Mouse (Mus musculus) liver, postnatal 0 days (tissue): ENCODE results near the gene Gm20388. TPM values are rescaled to one million over a fixed set of nuclear protein-coding genes. Genes with fewer than 3 reads are reported as not detected.
A peak's percentile ranks its signal among the peaks of the same experiment; 100 is the strongest.

Experiments used
- ATAC-seq: fragments of 200-750 bp; cut with Nextera tagmentation; 2 replicates; pipeline ENCODE4 v1.8.0; 2017; ENCODE audit warnings: mild to moderate bottlenecking, moderate library complexity
- DNase-seq: peaks from one replicate; pipeline ENCODE4 v3.0.0-alpha.2; 2016
- H3K27ac ChIP-seq: fragments of 300-500 bp; sonication (generic); 2 replicates; pipeline ENCODE4 v1.5.1; 2014; ENCODE audit warnings: antibody characterized with exemption, moderate library complexity, mild to moderate bottlenecking, low read depth
- H3K27me3 ChIP-seq: fragments of 300-500 bp; sonication (generic); 2 replicates; pipeline ENCODE4 v1.6.1; 2014; ENCODE audit warnings: low read length, control low read depth, mixed read lengths; ENCODE audit not compliant: insufficient read depth
- H3K36me3 ChIP-seq: fragments of 300-500 bp; sonication (generic); replicated peaks from 2 replicates; pipeline ENCODE4 v1.6.1; 2014; ENCODE audit warnings: mild to moderate bottlenecking, control low read depth, low read length, moderate library complexity, mixed read lengths; ENCODE audit not compliant: insufficient read depth
- H3K4me1 ChIP-seq: fragments of 300-500 bp; sonication (generic); 2 replicates; pipeline ENCODE4 v1.6.1; 2014; ENCODE audit warnings: antibody characterized with exemption, mild to moderate bottlenecking, control low read depth; ENCODE audit not compliant: insufficient read depth
- H3K4me2 ChIP-seq: fragments of 300-500 bp; sonication (generic); 2 replicates; pipeline ENCODE4 v1.6.1; 2014; ENCODE audit warnings: low read depth, mild to moderate bottlenecking, low read length, moderate library complexity, mixed read lengths
- H3K4me3 ChIP-seq: fragments of 300-500 bp; sonication (generic); 2 replicates; pipeline ENCODE4 v1.5.1; 2014; ENCODE audit warnings: low read depth, low read length
- H3K9ac ChIP-seq: fragments of 300-500 bp; sonication (generic); replicated peaks from 2 replicates; pipeline ENCODE4 v1.6.1; 2014; ENCODE audit warnings: mild to moderate bottlenecking, moderate library complexity
- H3K9me3 ChIP-seq: fragments of 300-500 bp; sonication (generic); 2 replicates; pipeline ENCODE4 v1.6.1; 2016; ENCODE audit warnings: mild to moderate bottlenecking, control low read depth, low read length, mixed read lengths
- CTCF ChIP-seq: sonication (generic); IDR thresholded peaks from 2 replicates; pipeline ENCODE4 v1.5.1; 2016; ENCODE audit warnings: antibody characterized with exemption, low read depth
- EP300 ChIP-seq: IDR thresholded peaks from 2 replicates; pipeline ENCODE4 v1.6.1; 2016; ENCODE audit warnings: antibody characterized with exemption, low read depth, mild to moderate bottlenecking
- WGBS: fragments of 180-500 bp; shearing (Covaris S2); extraction: QIAGEN DNeasy Blood & Tissue Kit; methylation state at CpG from one replicate; pipeline ENCODE4 v1.1.7; 2014; ENCODE audit not compliant: insufficient replicate concordance; 5-methylcytosine and 5-hydroxymethylcytosine counted together
- polyA plus RNA-seq: library from polyadenylated mRNA; unstranded; fragments of >200 nt; fragmentation: Nextera tagmentation; extraction: Ambion mirVana; gene quantifications from 2 replicates; pipeline ENCODE4 v1.2.1, GENCODE M21; 2015

The Gm20388 gene
- polyA plus RNA-seq, 1 experiment from 2014 or later: not detected

DNA sequence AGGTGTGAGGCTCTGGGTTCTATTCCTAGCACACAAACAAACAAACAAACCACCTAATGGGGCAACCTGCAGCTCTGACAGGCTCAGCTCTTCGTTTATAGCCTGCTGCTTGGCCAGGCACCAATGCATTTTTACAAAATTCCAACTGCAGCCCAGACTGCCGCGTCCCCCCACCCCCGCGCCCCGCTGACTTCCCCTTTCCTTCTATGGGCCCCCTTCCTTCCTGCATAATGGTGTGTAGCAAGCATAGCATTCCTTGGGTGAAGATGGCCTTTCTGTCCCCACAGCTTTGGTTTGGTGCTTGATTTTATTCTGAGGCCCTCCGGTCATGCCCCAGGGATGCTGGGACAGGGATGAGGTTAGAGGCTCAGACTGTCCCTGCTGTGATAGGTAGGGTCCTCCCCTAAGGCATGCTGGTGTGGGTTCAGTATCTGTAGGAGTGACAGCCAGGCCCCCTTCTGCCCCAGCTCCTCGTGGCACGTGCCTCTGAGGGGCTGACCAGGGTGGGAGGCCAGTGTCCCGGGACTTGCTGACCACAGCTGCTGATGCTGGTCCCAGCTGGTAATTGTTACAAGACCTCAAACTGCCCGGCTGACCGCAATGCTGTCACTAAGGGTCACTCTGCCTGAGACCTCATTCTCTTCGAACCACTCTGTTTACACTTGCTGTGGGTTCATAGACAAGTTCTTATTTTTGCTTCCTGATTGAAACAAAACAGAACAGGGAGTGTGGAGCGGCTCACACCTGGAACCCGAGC is 103.8 kb downstream of the Gm20388 start:
- peak overlapping the region; percentile 26; the same call in 1 of the 2 replicates for H3K9ac ChIP-seq
- peak; percentile 35 for DNase-seq
- no peaks in the 10 kb centered on the region for H3K36me3 ChIP-seq
- peak; percentile 32; the same call in 1 of the 2 replicates for ATAC-seq
- no peaks in the 10 kb centered on the region for H3K27me3 ChIP-seq
- H3K4me2 ChIP-seq: peak overlapping the region; percentile 45
- peak overlapping the region; percentile 39; the same call in 1 of the 2 replicates for H3K27ac ChIP-seq
- peaks cover 5% of the 10 kb centered on the region; the same call in 1 of the 2 replicates for H3K4me1 ChIP-seq
- WGBS: 35% methylated on average over 15 of the region's 15 CpGs
- no peak for TF ChIP-seq CTCF
- no peak for TF ChIP-seq EP300
- H3K9me3 ChIP-seq: no peaks in the 10 kb centered on the region
- H3K4me3 ChIP-seq: no peak overlapping the region

DNA sequence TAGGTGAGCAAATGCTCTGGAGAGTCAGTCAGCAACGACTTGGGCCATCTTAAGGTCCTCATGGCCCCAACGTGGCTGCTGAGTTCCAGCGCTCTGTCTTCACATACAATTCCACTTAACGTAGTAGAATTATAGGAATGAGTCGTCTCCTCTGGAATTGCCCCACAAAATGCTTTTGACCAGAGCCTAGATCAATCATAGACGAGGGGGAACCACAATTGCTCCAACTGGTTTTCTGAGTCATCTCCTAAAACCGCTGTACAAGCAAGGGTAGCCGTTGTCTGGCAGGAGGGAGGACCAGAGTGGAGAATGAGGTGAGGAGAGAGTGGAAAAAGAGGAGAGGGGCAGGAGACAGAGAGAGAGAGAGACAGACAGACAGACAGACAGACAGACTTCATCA is 105.3 kb downstream of the Gm20388 start:
- Histone ChIP-seq H3K4me1 (peaks cover 5% of the 10 kb centered on the region; the same call in 1 of the 2 replicates), H3K9me3 (no peaks in the 10 kb centered on the region), H3K36me3 (no peaks in the 10 kb centered on the region), H3K27ac (0 out of 2 replicates have a peak overlapping the region, but pooled peaks have one; percentile 29), H3K4me2 (no peak overlapping the region), H3K4me3 (no peak overlapping the region), H3K9ac (no peak overlapping the region), H3K27me3 (no peaks in the 10 kb centered on the region)
- DNase-seq: no peak
- 68% methylated on average over 8 of the region's 8 CpGs for WGBS
- no peak for TF ChIP-seq CTCF
- no peak for TF ChIP-seq EP300
- no peak for ATAC-seq

DNA sequence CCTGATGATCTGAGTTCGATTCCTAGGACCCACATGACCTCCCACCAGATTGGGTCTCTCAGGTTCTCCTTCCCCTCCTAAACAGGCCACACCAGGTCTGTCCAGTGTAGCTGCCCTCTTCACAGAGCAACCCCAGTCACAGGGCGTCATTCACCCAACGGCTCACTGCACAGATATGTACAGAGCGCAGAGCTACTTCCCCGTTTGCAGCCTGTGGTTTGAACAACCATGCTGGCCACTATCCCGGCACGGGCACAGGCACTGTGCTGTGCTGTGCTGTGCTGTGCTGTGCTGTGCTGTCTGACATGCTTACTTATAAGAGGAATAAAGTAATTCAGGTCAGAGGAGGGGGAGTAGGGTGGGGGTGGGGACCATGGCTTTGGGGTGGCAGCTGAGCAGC is 105.8 kb downstream of the Gm20388 start:
- Histone ChIP-seq H3K27me3 (no peaks in the 10 kb centered on the region), H3K9me3 (no peaks in the 10 kb centered on the region), H3K36me3 (no peaks in the 10 kb centered on the region), H3K4me2 (no peak overlapping the region), H3K4me3 (no peak overlapping the region), H3K27ac (peak overlapping the region; percentile 29; the same call in 1 of the 2 replicates), H3K4me1 (peaks cover 5% of the 10 kb centered on the region; the same call in 1 of the 2 replicates), H3K9ac (no peak overlapping the region)
- DNase-seq: peak; percentile 33
- 34% methylated on average over 7 of the region's 7 CpGs for WGBS
- peak; percentile 49; the same call in 1 of the 2 replicates for ATAC-seq
- TF ChIP-seq EP300 (no peak), CTCF (no peak)

DNA sequence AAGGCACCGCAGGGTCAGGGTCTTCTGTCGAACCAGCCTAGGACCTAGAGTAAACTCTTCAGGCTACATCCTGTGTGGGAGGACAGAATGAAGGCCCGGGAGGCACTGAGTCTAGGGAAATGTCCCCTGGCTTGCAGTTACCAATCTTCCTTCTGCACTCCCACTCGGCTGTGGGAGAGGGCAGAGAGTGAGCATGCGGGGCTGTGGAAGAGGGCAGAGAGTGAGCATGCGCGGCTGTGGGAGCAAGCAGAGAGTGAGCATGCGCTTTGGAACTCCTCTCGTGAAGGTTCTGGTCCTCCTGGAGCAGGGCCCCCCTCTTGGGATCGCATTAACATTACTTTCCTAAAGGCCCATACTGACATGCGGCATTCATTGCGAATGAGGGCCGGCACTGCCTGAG is 106.7 kb downstream of the Gm20388 start:
- 87% methylated on average over 13 of the region's 13 CpGs for WGBS
- ATAC-seq (no peak), DNase-seq (no peak)
- H3K4me3 ChIP-seq: no peak overlapping the region
- H3K9me3 ChIP-seq: no peaks in the 10 kb centered on the region
- peaks cover 5% of the 10 kb centered on the region; the same call in 1 of the 2 replicates for H3K4me1 ChIP-seq
- H3K9ac ChIP-seq: no peak overlapping the region
- no peaks in the 10 kb centered on the region for H3K27me3 ChIP-seq
- no peak overlapping the region for H3K4me2 ChIP-seq
- H3K36me3 ChIP-seq: no peaks in the 10 kb centered on the region
- H3K27ac ChIP-seq: no peak overlapping the region
- TF ChIP-seq EP300 (no peak), CTCF (no peak)

DNA sequence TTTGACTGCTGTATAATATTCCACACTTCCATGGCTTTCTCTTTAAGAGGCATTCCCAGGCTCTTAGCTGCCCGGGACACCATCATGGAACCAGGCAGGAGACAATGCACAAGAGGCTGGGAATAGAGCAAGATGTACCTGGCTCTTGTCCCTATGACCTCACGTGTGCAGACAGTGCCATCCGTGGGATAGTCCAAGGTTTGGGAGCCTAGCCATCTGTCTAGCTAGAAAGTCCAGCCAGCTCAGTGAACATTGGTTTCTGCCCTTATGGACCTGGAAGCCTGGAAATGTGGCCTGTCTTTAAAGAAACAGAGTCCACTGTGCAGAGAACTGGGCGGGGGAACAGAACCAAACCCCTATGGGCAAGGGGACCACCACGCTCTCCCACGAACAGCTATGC is 107.1 kb downstream of the Gm20388 start:
- no peaks in the 10 kb centered on the region for H3K36me3 ChIP-seq
- peaks cover 5% of the 10 kb centered on the region; the same call in 1 of the 2 replicates for H3K4me1 ChIP-seq
- ATAC-seq: no peak
- no peak overlapping the region for H3K27ac ChIP-seq
- H3K4me3 ChIP-seq: no peak overlapping the region
- TF ChIP-seq CTCF: no peak
- no peak for TF ChIP-seq EP300
- WGBS: 81% methylated on average over 6 of the region's 6 CpGs
- H3K9me3 ChIP-seq: no peaks in the 10 kb centered on the region
- no peaks in the 10 kb centered on the region for H3K27me3 ChIP-seq
- H3K4me2 ChIP-seq: no peak overlapping the region
- H3K9ac ChIP-seq: no peak overlapping the region
- DNase-seq: no peak

DNA sequence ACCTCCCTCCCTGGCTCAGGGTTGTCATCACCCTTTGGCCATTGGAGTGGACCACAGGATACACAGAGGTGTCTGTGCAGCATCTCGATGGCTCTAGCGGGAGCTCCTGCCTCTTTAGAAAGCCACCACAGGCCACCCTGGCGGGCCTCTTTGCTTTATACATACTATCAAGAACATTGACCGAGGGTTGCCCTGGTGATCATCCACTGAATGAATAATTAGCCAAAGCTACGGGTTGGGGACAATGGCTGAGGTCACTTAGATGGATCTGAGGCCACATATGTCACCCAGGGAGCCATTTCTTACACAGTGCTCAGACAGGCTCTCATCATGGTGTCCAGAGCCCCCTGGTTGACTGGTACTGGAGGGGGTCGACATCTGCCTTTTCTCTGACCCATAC is 107.7 kb downstream of the Gm20388 start:
- Histone ChIP-seq H3K4me3 (no peak overlapping the region), H3K4me2 (no peak overlapping the region), H3K27ac (no peak overlapping the region), H3K9me3 (no peaks in the 10 kb centered on the region), H3K4me1 (peaks cover 5% of the 10 kb centered on the region; the same call in 1 of the 2 replicates), H3K9ac (no peak overlapping the region), H3K27me3 (no peaks in the 10 kb centered on the region), H3K36me3 (no peaks in the 10 kb centered on the region)
- no peak for TF ChIP-seq EP300
- 68% methylated on average over 6 of the region's 6 CpGs for WGBS
- DNase-seq (no peak), ATAC-seq (no peak)
